Mouse (Mus musculus): ENCODE results near the gene Acr. TPM values are rescaled to one million over a fixed set of nuclear protein-coding genes. Genes with fewer than 3 reads are reported as not detected.

The Acr gene
- polyA plus RNA-seq (2012; rRNA removed): 0.63 and 0.71 TPM in 2 replicates

GRCm38 (mm10) chr15:89568114-89568513 lies at the start of gene Acr:
Acr (plus strand) TSS chr15:89568326.
- no peak for DNase-seq (ENCODE audit: low spot score)

GRCm38 (mm10) chr15:89521951-89522350 lies 46.2 kb upstream of the Acr start:
- DNase-seq (ENCODE audit: low spot score): no peak

GRCm38 (mm10) chr15:89522566-89523282 lies 45.4 kb upstream of the Acr start:
- no peak for DNase-seq (ENCODE audit: low spot score)

GRCm38 (mm10) chr15:89523283-89523832 lies 44.8 kb upstream of the Acr start:
- no peak for DNase-seq (ENCODE audit: low spot score)

- no peak for DNase-seq (ENCODE audit: low spot score)
Observed at GRCm38 (mm10) chr15:89524001-89524571, 44.0 kb upstream of the Acr start.

- no peak for DNase-seq (ENCODE audit: low spot score)
Observed at GRCm38 (mm10) chr15:89524611-89525415, 43.3 kb upstream of the Acr start.

- DNase-seq (ENCODE audit: low spot score): no peak
Observed at GRCm38 (mm10) chr15:89525464-89525863, 42.7 kb upstream of the Acr start.

GRCm38 (mm10) chr15:89525896-89526295 lies 42.2 kb upstream of the Acr start:
- DNase-seq (ENCODE audit: low spot score): no peak

GRCm38 (mm10) chr15:89526776-89527325 lies 41.3 kb upstream of the Acr start:
- no peak for DNase-seq (ENCODE audit: low spot score)

- DNase-seq (ENCODE audit: low spot score): no peak
Observed at GRCm38 (mm10) chr15:89527466-89527865, 40.7 kb upstream of the Acr start.

GRCm38 (mm10) chr15:89528201-89528850 lies 39.8 kb upstream of the Acr start:
- no peak for DNase-seq (ENCODE audit: low spot score)

- no peak for DNase-seq (ENCODE audit: low spot score)
Observed at GRCm38 (mm10) chr15:89528923-89529322, 39.2 kb upstream of the Acr start.

- peak; percentile 45 for DNase-seq (ENCODE audit: low spot score)
Observed at GRCm38 (mm10) chr15:89530336-89530735, 37.8 kb upstream of the Acr start.

- no peak for DNase-seq (ENCODE audit: low spot score)
Observed at GRCm38 (mm10) chr15:89531399-89531798, 36.7 kb upstream of the Acr start.

- no peak for DNase-seq (ENCODE audit: low spot score)
Observed at GRCm38 (mm10) chr15:89532026-89532923, 35.9 kb upstream of the Acr start.

- DNase-seq (ENCODE audit: low spot score): no peak
Observed at GRCm38 (mm10) chr15:89532924-89533842, 34.9 kb upstream of the Acr start.

GRCm38 (mm10) chr15:89533843-89534207 lies 34.3 kb upstream of the Acr start:
- no peak for DNase-seq (ENCODE audit: low spot score)

- DNase-seq (ENCODE audit: low spot score): no peak
Observed at GRCm38 (mm10) chr15:89544171-89544570, 24.0 kb upstream of the Acr start.

- DNase-seq (ENCODE audit: low spot score): no peak
Observed at GRCm38 (mm10) chr15:89547321-89547720, 20.8 kb upstream of the Acr start.
